Mouse (Mus musculus) midbrain, embryonic 15.5 days (tissue): ENCODE measurements around the gene P3h4. TPM values are rescaled to one million over a fixed set of nuclear protein-coding genes. Genes with fewer than 3 reads are reported as not detected.

ENCODE experiments used
- ATAC-seq: fragments of 200-750 bp; cut with Nextera tagmentation; replicated peaks from 2 replicates; pipeline ENCODE4 v1.8.0; 2017; ENCODE audit warnings: moderate TSS enrichment
- H3K27ac ChIP-seq: fragments of 300-500 bp; sonication (generic); 2 replicates; pipeline ENCODE4 v1.5.1; 2015; ENCODE audit warnings: mild to moderate bottlenecking, inconsistent platforms
- H3K27me3 ChIP-seq: fragments of 300-500 bp; sonication (generic); replicated peaks from 2 replicates; pipeline ENCODE4 v1.6.1; 2015; ENCODE audit warnings: inconsistent platforms
- H3K36me3 ChIP-seq: fragments of 300-500 bp; sonication (generic); replicated peaks from 2 replicates; pipeline ENCODE4 v1.6.1; 2015; ENCODE audit warnings: inconsistent platforms
- H3K4me1 ChIP-seq: fragments of 300-500 bp; sonication (generic); 2 replicates; pipeline ENCODE4 v1.6.1; 2015; ENCODE audit warnings: inconsistent platforms
- H3K4me2 ChIP-seq: fragments of 300-500 bp; sonication (generic); 2 replicates; pipeline ENCODE4 v1.6.1; 2015; ENCODE audit warnings: inconsistent platforms, mild to moderate bottlenecking, moderate library complexity
- H3K4me3 ChIP-seq: fragments of 300-500 bp; sonication (generic); 2 replicates; pipeline ENCODE4 v1.5.1; 2015; ENCODE audit warnings: mild to moderate bottlenecking, inconsistent platforms
- H3K9ac ChIP-seq: fragments of 300-500 bp; sonication (generic); 2 replicates; pipeline ENCODE4 v1.6.1; 2015; ENCODE audit warnings: mild to moderate bottlenecking, inconsistent platforms
- H3K9me3 ChIP-seq: fragments of 300-500 bp; sonication (generic); 2 replicates; pipeline ENCODE4 v1.6.1; 2016; ENCODE audit warnings: inconsistent platforms
- WGBS: fragments of 180-500 bp; shearing (Covaris S2); methylation state at CpG from one replicate; pipeline ENCODE4 v1.1.7; 2015; ENCODE audit warnings: mixed read lengths; 5-methylcytosine and 5-hydroxymethylcytosine counted together
- polyA plus RNA-seq: library from polyadenylated mRNA; unstranded; fragments of >200 nt; fragmentation: Nextera tagmentation; extraction: Ambion mirVana; gene quantifications from 2 replicates; pipeline ENCODE4 v1.2.1, GENCODE M21; 2015

Gene P3h4
- polyA plus RNA-seq = 20.3 and 21.2 TPM in 2 replicates

GRCm38 (mm10) chr11:100414021-100414913, at the start of gene P3h4:
P3h4 (minus strand) TSS chr11:100414836.
- Histone ChIP-seq H3K27ac (peak within 1 kb of the TSS; percentile 80), H3K4me3 (peak within 1 kb of the TSS; percentile 77), H3K4me1 (peaks cover 24% of the 10 kb centered on the region), H3K36me3 (no peaks in the 10 kb centered on the region), H3K4me2 (peak within 1 kb of the TSS; percentile 74), H3K27me3 (peaks cover 14% of the 10 kb centered on the region), H3K9me3 (no peaks in the 10 kb centered on the region), H3K9ac (peak within 1 kb of the TSS; percentile 88)
- ATAC-seq = peak; percentile 95
- 2% methylated on average over 93 of the region's 93 CpGs for WGBS

- peaks cover 14% of the 10 kb centered on the region for H3K36me3 ChIP-seq
- WGBS = 94% methylated on average over 10 of the region's 10 CpGs
- H3K4me2 ChIP-seq = no peak overlapping the region
- no peak overlapping the region for H3K27ac ChIP-seq
- H3K4me1 ChIP-seq = no peaks in the 10 kb centered on the region
- H3K4me3 ChIP-seq = no peak overlapping the region
- ATAC-seq = no peak
- no peaks in the 10 kb centered on the region for H3K9me3 ChIP-seq
- no peak overlapping the region for H3K9ac ChIP-seq
- H3K27me3 ChIP-seq = no peaks in the 10 kb centered on the region
These were observed 48.1 kb upstream of the P3h4 start for GRCm38 (mm10) chr11:100462699-100463098.

DNA sequence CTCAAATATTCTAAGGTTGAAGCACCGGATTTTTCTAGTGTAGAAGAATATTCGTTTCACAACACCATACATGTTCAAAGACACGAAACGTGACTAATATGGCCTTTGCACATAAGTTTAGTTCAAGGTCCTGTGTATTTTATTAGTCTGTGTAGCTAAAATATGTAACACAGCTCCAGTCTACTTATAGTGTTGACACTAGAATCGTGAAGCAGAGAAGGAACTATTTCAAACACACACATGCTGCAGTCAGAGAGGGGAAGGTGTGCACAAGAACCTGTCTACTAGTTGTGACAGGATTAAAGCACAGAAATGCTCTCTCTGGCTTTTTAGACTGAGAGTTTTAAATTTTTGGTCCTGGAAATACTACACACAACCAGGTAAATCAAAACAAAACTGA, 43.1 kb upstream of the P3h4 start:
- Histone ChIP-seq H3K4me1 (no peaks in the 10 kb centered on the region), H3K4me3 (no peak overlapping the region), H3K27ac (no peak overlapping the region), H3K9ac (no peak overlapping the region), H3K4me2 (no peak overlapping the region), H3K27me3 (no peaks in the 10 kb centered on the region), H3K36me3 (peaks cover 10% of the 10 kb centered on the region), H3K9me3 (no peaks in the 10 kb centered on the region)
- ATAC-seq = no peak
- WGBS = 94% methylated on average over 5 of the region's 5 CpGs

GRCm38 (mm10) chr11:100457247-100457646, 42.6 kb upstream of the P3h4 start:
- H3K36me3 ChIP-seq = peaks cover 8% of the 10 kb centered on the region
- no peak overlapping the region for H3K4me3 ChIP-seq
- H3K27ac ChIP-seq = no peak overlapping the region
- 90% methylated on average over 4 of the region's 4 CpGs for WGBS
- H3K4me2 ChIP-seq = no peak overlapping the region
- H3K9ac ChIP-seq = no peak overlapping the region
- no peaks in the 10 kb centered on the region for H3K4me1 ChIP-seq
- no peaks in the 10 kb centered on the region for H3K27me3 ChIP-seq
- no peak for ATAC-seq
- no peaks in the 10 kb centered on the region for H3K9me3 ChIP-seq

GRCm38 (mm10) chr11:100442625-100443024, 28.0 kb upstream of the P3h4 start:
- H3K4me1 ChIP-seq = peaks cover 23% of the 10 kb centered on the region
- H3K4me2 ChIP-seq = no peak overlapping the region
- no peaks in the 10 kb centered on the region for H3K36me3 ChIP-seq
- no peak for ATAC-seq
- no peaks in the 10 kb centered on the region for H3K27me3 ChIP-seq
- H3K27ac ChIP-seq = no peak overlapping the region
- no peak overlapping the region for H3K4me3 ChIP-seq
- no peak overlapping the region for H3K9ac ChIP-seq
- no peaks in the 10 kb centered on the region for H3K9me3 ChIP-seq
- WGBS = 83% methylated on average over 6 of the region's 6 CpGs

- Histone ChIP-seq H3K27me3 (no peaks in the 10 kb centered on the region), H3K9me3 (no peaks in the 10 kb centered on the region), H3K4me1 (peaks cover 23% of the 10 kb centered on the region), H3K4me3 (peak within 1 kb of the TSS; percentile 54), H3K27ac (peak within 1 kb of the TSS; percentile 76), H3K9ac (peak within 1 kb of the TSS; percentile 66), H3K36me3 (no peaks in the 10 kb centered on the region), H3K4me2 (peak within 1 kb of the TSS; percentile 59)
- 87% methylated on average over 8 of the region's 8 CpGs for WGBS
- no peak for ATAC-seq
These were observed 27.2 kb upstream of the P3h4 start, which contains the start of the genes Nt5c3b and Klhl10 for GRCm38 (mm10) chr11:100441797-100442196. Nt5c3b (minus strand) TSS chr11:100441808. Klhl10 (plus strand) TSS chr11:100441917.

GRCm38 (mm10) chr11:100440691-100441522, 26.3 kb upstream of the P3h4 start:
- Histone ChIP-seq H3K4me2 (peak overlapping the region; percentile 59), H3K4me1 (peaks cover 23% of the 10 kb centered on the region), H3K4me3 (peak overlapping the region; percentile 54), H3K9me3 (no peaks in the 10 kb centered on the region), H3K36me3 (no peaks in the 10 kb centered on the region; the same call in 1 of the 2 replicates), H3K27ac (peak overlapping the region; percentile 76), H3K9ac (peak overlapping the region; percentile 66), H3K27me3 (no peaks in the 10 kb centered on the region)
- peak; percentile 96 for ATAC-seq
- WGBS = 2% methylated on average over 45 of the region's 52 CpGs

DNA sequence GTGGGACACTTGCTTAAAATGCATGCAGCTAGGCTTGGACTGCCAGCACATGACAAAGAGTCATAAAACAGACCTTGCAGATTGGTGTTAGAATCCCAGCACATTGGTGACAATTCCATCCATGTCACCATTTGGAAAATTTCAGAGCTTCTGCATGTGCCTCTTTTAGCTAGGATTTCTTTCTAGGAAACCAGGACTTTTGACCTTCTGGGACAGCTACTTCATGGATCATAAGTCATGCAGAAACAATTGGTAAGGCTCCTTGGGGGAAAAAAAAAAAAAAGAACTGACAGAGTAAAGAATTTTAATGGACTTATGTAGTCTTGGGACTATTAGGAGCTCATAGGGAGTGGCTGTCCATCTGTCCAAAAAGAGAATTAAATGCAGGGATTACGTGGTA, 23.3 kb upstream of the P3h4 start:
- H3K27me3 ChIP-seq = no peaks in the 10 kb centered on the region
- WGBS = 80% methylated on average over 1 of the region's 1 CpGs
- no peak overlapping the region for H3K9ac ChIP-seq
- H3K4me1 ChIP-seq = peaks cover 23% of the 10 kb centered on the region
- H3K27ac ChIP-seq = no peak overlapping the region
- no peak for ATAC-seq
- no peaks in the 10 kb centered on the region for H3K9me3 ChIP-seq
- peaks cover 6% of the 10 kb centered on the region; the same call in 1 of the 2 replicates for H3K36me3 ChIP-seq
- no peak overlapping the region for H3K4me2 ChIP-seq
- no peak overlapping the region for H3K4me3 ChIP-seq

- Histone ChIP-seq H3K4me3 (no peak overlapping the region), H3K4me1 (peaks cover 17% of the 10 kb centered on the region), H3K9me3 (no peaks in the 10 kb centered on the region), H3K4me2 (no peak overlapping the region), H3K9ac (no peak overlapping the region), H3K27me3 (no peaks in the 10 kb centered on the region), H3K27ac (no peak overlapping the region), H3K36me3 (peaks cover 9% of the 10 kb centered on the region; the same call in 1 of the 2 replicates)
- WGBS = 36% methylated on average over 9 of the region's 9 CpGs
- no peak for ATAC-seq
These were observed 21.1 kb upstream of the P3h4 start for GRCm38 (mm10) chr11:100435678-100436246.

DNA sequence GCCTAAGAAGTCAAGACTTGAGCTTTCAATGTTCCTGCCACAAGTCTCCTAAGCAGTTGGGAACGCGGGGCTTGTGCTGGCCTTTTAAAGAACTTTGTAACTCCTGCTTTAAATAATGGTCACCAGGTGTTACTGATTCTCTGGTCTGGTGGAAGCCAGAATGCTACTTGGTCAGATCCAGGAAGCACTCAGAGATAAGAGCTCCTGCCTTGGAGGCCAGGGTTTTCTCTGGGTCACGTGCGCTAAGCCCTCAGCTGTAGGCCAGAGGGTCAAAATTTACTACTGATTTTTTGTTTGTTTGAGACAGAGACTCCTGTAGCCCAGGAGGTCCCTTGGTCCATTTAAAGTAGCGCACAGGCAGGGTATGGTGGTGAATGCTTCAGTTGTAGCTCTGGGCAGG, 17.4 kb upstream of the P3h4 start:
- Histone ChIP-seq H3K36me3 (peaks cover 16% of the 10 kb centered on the region; the same call in 1 of the 2 replicates), H3K9ac (no peak overlapping the region), H3K4me1 (no peaks in the 10 kb centered on the region), H3K4me2 (no peak overlapping the region), H3K4me3 (no peak overlapping the region), H3K27ac (no peak overlapping the region), H3K9me3 (no peaks in the 10 kb centered on the region), H3K27me3 (no peaks in the 10 kb centered on the region)
- no peak for ATAC-seq
- WGBS = 98% methylated on average over 5 of the region's 5 CpGs

DNA sequence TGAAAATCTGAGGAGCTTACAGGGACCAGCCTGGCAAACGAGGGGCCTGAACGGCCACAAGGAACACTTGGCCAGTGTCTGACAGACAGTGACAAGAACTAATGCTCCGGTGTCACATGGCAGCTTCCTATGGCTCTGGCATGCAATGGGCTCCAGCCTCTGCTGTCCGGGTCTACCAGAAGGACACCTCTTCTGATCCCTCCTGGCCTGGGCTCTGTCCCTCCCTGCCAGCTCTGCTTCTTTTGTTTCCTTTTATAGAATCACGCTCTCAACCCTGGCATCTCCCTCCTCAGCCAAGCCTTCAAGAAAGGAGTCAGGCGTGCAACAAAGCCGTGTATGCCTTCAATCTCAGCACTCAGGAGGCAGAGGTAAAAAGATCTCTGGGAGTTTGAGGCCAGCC, 15.4 kb upstream of the P3h4 start:
- 84% methylated on average over 7 of the region's 7 CpGs for WGBS
- Histone ChIP-seq H3K9ac (no peak overlapping the region), H3K4me1 (no peaks in the 10 kb centered on the region), H3K4me2 (no peak overlapping the region), H3K27ac (no peak overlapping the region), H3K4me3 (no peak overlapping the region), H3K27me3 (no peaks in the 10 kb centered on the region), H3K9me3 (no peaks in the 10 kb centered on the region), H3K36me3 (peaks cover 12% of the 10 kb centered on the region; the same call in 1 of the 2 replicates)
- ATAC-seq = no peak
